Mouse (Mus musculus) embryonic facial prominence, embryonic 10.5 days (tissue): Measurements from ENCODE around the gene Syde2. TPM values are rescaled to one million over a fixed set of nuclear protein-coding genes. Genes with fewer than 3 reads are reported as not detected.

ENCODE experiments used
- DNase-seq: peaks from one replicate; pipeline ENCODE4 v3.0.0-alpha.2; 2017; ENCODE audit warnings: low spot score
- H3K27ac ChIP-seq: fragments of 300-500 bp; sonication (generic); replicated peaks from 2 replicates; pipeline ENCODE4 v1.5.1; 2016; ENCODE audit warnings: mild to moderate bottlenecking
- H3K27me3 ChIP-seq: fragments of 300-500 bp; sonication (generic); replicated peaks from 2 replicates; pipeline ENCODE4 v1.6.1; 2016; ENCODE audit warnings: low read depth, mild to moderate bottlenecking; ENCODE audit not compliant: poor library complexity, severe bottlenecking
- H3K36me3 ChIP-seq: fragments of 300-500 bp; sonication (generic); replicated peaks from 2 replicates; pipeline ENCODE4 v1.6.1; 2016; ENCODE audit warnings: mild to moderate bottlenecking, moderate library complexity
- H3K4me1 ChIP-seq: fragments of 300-500 bp; sonication (generic); 2 replicates; pipeline ENCODE4 v1.6.1; 2016
- H3K4me3 ChIP-seq: fragments of 300-500 bp; sonication (generic); 2 replicates; pipeline ENCODE4 v1.5.1; 2016; ENCODE audit warnings: mild to moderate bottlenecking, moderate library complexity
- H3K9me3 ChIP-seq: fragments of 300-500 bp; sonication (generic); 2 replicates; pipeline ENCODE4 v1.6.1; 2016; ENCODE audit warnings: mild to moderate bottlenecking
- WGBS: fragments of 180-500 bp; shearing (Covaris S2); methylation state at CpG from one replicate; pipeline ENCODE4 v1.1.7; 2016; 5-methylcytosine and 5-hydroxymethylcytosine counted together
- polyA plus RNA-seq: library from polyadenylated mRNA; unstranded; fragments of >200 nt; fragmentation: Nextera tagmentation; extraction: Ambion mirVana; gene quantifications from 2 replicates; pipeline ENCODE4 v1.2.1, GENCODE M21; 2016

The Syde2 gene
- polyA plus RNA-seq, 1 experiment from 2014 or later: 1.4 TPM

DNA sequence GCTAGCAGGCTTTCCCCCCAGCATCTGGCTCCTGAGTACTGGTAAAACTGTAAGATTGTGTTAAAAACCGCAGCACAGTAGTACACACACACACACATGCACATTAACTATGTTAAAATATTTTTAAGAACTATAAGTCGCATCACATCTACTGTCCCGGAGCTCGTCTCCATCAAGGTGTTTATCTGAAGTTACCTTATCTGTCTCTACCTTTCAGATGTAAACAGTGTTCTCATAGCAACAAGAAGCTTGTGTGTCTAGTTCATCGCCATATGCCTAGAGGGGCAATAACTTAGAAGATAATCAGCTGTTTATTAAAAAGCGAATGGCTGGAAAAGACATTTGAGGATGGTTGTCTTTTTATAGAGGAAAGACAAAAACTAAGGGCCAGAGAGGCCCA is 37.8 kb downstream of the Syde2 start:
- Histone ChIP-seq H3K4me3 (no peak overlapping the region), H3K36me3 (peaks cover 26% of the 10 kb centered on the region), H3K9me3 (no peaks in the 10 kb centered on the region), H3K27ac (no peak overlapping the region), H3K4me1 (peaks cover 14% of the 10 kb centered on the region), H3K27me3 (0 out of 2 replicates have a peak, but pooled peaks cover 5% of the 10 kb centered on the region)
- 94% methylated on average over 6 of the region's 6 CpGs for WGBS
- no peak for DNase-seq

DNA sequence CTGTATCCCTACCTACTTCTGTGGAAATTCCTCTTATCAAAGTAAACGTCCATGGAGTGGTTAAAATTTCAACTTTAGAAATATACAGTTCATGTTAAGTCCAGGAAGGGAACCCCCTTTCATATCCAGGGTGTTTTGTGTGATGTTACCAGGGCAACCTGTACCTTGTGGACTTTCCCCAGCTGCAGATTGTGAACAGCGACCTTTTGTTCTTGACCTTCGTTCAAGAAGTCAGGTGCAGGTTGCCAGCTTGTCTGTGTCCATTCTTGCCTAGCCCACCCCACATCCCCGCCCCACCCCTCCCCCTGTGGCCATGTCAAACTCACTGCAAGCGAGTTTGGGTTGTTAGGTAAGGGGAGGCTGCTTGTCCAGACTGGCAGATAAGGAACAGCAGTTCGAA is 39.4 kb downstream of the Syde2 start:
- Histone ChIP-seq H3K36me3 (peaks cover 22% of the 10 kb centered on the region), H3K27ac (no peak overlapping the region), H3K4me3 (no peak overlapping the region), H3K27me3 (0 out of 2 replicates have a peak, but pooled peaks cover 5% of the 10 kb centered on the region), H3K9me3 (no peaks in the 10 kb centered on the region), H3K4me1 (peaks cover 15% of the 10 kb centered on the region)
- DNase-seq: peak; percentile 35
- WGBS: 51% methylated on average over 6 of the region's 6 CpGs

DNA sequence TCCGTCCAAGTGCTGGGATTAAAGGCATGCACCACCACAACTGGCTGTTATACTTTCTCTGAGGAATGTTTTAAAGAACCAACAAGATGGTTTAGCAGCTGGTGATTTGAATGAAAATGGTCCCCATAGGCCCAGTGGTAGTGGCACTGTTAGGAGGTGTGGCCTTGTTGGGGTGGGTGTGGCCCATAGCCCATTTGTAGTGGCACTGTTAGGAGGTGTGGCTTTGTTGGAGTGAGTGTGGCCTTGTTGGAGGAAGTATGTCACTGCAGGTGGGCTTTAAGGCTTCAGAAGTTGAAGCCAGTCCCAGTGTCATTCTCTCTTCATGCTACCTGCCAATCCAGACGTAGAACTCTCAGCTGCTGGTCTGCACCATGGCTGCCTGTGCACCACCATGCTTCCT is 40.7 kb downstream of the Syde2 start:
- H3K27me3 ChIP-seq: 0 out of 2 replicates have a peak, but pooled peaks cover 5% of the 10 kb centered on the region
- peaks cover 16% of the 10 kb centered on the region for H3K36me3 ChIP-seq
- H3K9me3 ChIP-seq: peaks cover 2% of the 10 kb centered on the region; the same call in 1 of the 2 replicates
- 85% methylated on average over 2 of the region's 2 CpGs for WGBS
- no peak for DNase-seq
- H3K4me1 ChIP-seq: peaks cover 15% of the 10 kb centered on the region
- H3K4me3 ChIP-seq: no peak overlapping the region
- no peak overlapping the region for H3K27ac ChIP-seq

DNA sequence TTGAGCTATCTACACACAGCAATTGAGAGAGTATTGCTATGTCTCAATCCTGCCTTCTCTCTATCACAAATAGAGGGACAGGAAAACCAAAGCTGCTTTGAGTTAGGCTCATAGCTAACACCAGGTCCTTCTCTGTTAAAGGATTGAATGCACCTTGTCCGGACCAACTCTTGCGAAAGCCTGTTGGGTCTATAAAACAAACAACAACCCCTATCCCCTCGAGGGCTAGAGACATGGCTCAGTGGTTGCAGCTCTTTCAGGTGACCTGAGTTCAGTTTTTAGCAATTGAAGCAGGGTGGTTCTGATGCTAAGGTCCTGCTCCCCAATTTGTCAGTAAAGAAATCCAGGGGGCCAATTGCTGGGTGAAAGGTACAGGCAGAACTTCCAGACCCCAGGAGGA is 41.6 kb downstream of the Syde2 start:
- Histone ChIP-seq H3K4me3 (no peak overlapping the region), H3K27ac (no peak overlapping the region), H3K36me3 (peaks cover 7% of the 10 kb centered on the region), H3K9me3 (peaks cover 2% of the 10 kb centered on the region; the same call in 1 of the 2 replicates), H3K4me1 (peaks cover 15% of the 10 kb centered on the region), H3K27me3 (0 out of 2 replicates have a peak, but pooled peaks cover 5% of the 10 kb centered on the region)
- DNase-seq: no peak
- WGBS: 83% methylated on average over 3 of the region's 3 CpGs

DNA sequence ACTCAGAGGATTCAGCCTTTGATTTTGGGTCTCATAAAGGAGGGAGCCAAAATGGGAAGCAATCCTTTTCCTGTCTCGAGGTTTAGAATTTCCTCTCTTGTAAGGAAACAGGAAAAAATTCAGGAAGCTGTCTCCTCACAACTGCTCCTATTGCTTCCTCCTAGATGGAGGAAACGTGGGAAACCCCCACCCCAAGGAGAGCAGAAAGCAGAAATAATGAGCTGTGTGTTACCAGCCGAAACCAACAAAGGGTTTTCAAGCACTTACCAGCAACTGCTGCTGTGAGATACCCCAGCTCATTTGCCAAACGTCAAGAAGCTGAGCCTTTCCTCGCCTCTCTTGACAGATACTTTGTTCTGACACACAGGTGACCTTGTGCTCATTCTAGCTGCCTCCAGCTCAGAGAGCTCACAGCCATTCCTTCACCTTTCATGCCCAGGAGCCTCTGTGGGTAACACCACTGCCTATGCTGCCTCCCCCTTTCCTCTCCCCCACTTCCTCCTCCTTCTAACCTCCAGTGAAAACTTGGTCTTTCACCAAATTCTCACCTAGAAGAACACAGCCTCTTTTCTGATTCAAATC is 42.7 kb downstream of the Syde2 start:
- DNase-seq: no peak
- no peaks in the 10 kb centered on the region for H3K36me3 ChIP-seq
- peaks cover 15% of the 10 kb centered on the region for H3K4me1 ChIP-seq
- 31% methylated on average over 5 of the region's 5 CpGs for WGBS
- H3K4me3 ChIP-seq: no peak overlapping the region
- 0 out of 2 replicates have a peak, but pooled peaks cover 5% of the 10 kb centered on the region for H3K27me3 ChIP-seq
- no peak overlapping the region for H3K27ac ChIP-seq
- peaks cover 2% of the 10 kb centered on the region; the same call in 1 of the 2 replicates for H3K9me3 ChIP-seq

DNA sequence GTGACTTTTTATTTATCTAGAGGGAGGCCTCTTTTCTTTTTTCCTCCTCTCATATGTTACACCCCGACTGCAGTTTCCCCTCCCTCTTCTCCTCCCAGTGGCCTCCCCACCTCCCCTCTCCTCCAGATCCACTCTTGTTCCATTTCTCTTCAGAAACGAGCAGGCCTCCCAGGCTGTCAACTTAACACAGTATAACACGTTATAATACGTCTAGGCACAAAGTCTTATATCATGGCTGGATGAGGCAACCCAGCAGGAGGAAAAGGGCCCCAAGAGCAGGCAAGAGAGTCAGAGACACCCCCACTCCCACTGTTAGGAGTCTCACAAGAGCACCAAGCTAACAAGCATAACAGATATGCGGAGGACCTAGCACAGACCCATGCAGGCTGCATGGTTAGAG is 45.3 kb downstream of the Syde2 start:
- H3K4me3 ChIP-seq: no peak overlapping the region
- no peak overlapping the region for H3K27ac ChIP-seq
- H3K27me3 ChIP-seq: peaks cover 17% of the 10 kb centered on the region
- peaks cover 2% of the 10 kb centered on the region; the same call in 1 of the 2 replicates for H3K9me3 ChIP-seq
- DNase-seq: no peak
- no peaks in the 10 kb centered on the region for H3K36me3 ChIP-seq
- peaks cover 11% of the 10 kb centered on the region for H3K4me1 ChIP-seq
- WGBS: 87% methylated on average over 5 of the region's 5 CpGs

DNA sequence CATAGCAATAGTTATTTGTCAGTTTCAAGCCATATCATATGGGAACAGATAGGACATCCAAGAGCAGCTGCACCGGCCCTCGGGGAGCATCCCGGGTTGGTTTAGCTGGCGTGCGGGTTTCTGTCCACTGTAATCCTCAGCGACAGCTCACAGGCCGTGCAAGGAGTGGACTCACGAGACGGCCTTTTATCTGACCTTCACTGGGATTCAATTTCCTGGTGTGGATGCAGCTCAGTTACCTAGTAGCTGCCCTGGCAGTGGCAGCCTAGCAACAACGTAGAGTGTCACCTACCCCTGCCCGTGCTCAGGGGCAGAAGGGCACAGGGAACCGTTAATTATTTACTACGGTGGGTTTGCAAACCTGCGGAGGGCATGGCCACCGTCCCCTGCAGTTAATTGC is 50.2 kb downstream of the Syde2 start:
- peak; percentile 24 for DNase-seq
- H3K36me3 ChIP-seq: no peaks in the 10 kb centered on the region
- peaks cover 2% of the 10 kb centered on the region; the same call in 1 of the 2 replicates for H3K9me3 ChIP-seq
- peaks cover 21% of the 10 kb centered on the region for H3K27me3 ChIP-seq
- H3K4me1 ChIP-seq: peaks cover 17% of the 10 kb centered on the region
- no peak overlapping the region for H3K27ac ChIP-seq
- WGBS: 60% methylated on average over 15 of the region's 15 CpGs
- no peak overlapping the region for H3K4me3 ChIP-seq

DNA sequence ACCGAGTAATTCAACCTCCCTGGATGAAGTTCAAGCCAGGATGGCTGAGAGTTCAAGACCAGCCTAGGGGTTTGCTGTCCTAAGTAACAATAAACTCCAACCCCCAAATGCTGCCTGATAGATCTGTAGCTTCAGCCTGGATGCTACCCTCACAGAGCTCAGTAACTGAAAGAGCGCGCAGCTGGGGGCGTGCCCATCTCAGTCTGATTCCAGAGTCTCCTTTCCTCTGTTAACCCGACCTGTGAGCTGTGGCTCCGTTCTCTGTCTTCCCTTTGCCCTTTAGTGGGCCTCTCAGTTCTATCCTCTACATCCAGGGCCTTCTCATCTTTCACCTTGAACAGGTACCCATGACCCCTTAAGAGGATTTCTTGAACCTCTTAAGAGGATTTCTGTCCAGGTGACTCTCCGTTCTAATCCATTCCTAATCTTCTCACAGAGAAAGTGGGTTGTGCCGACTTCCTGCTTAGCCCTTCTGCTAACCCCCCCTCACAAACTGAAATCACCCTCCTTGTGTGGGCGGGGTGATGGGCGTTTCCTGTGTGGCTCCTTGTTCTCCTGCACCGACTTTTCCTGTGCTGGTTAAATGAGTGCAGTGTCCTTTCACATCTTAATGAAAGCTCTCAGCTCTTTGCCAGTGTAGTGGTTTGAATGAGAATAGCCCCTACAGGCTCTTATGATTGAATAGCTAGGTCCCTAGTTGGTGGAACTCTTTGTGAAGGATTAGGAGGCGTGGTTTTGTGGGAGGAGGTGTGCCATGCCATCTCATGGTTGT is 51.6 kb downstream of the Syde2 start:
- H3K27ac ChIP-seq: no peak overlapping the region
- WGBS: 61% methylated on average over 12 of the region's 12 CpGs

DNA sequence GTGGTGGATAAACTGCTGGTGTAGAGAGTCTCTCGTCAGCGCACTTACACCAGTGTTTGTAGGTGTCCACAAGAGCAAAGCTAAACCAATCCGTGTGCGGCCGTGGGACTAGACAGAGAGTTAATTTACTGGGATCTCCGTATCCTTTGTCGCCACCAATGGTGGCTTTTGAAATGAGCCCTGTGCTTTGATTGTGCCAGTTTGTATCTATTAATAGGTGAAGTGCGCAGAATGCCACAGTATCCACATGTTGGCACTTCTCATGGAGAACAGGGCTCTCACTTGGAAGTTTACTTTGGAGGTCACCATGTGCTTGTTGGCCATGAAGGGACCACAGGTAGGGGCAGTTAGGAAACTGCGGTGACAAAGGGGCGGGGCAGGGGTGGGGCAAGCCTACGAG is 53.7 kb downstream of the Syde2 start:
- no peaks in the 10 kb centered on the region for H3K36me3 ChIP-seq
- no peak overlapping the region for H3K4me3 ChIP-seq
- no peak overlapping the region for H3K27ac ChIP-seq
- H3K9me3 ChIP-seq: no peaks in the 10 kb centered on the region
- peaks cover 25% of the 10 kb centered on the region for H3K4me1 ChIP-seq
- WGBS: 94% methylated on average over 11 of the region's 11 CpGs
- DNase-seq: no peak
- peaks cover 21% of the 10 kb centered on the region for H3K27me3 ChIP-seq

More for the DNA sequence above, 51.6 kb downstream of the Syde2 start:
- Histone ChIP-seq H3K36me3 (no peaks in the 10 kb centered on the region), H3K4me3 (no peak overlapping the region), H3K27me3 (peaks cover 21% of the 10 kb centered on the region), H3K9me3 (no peaks in the 10 kb centered on the region), H3K4me1 (peaks cover 17% of the 10 kb centered on the region)
- DNase-seq: peak; percentile 30

DNA sequence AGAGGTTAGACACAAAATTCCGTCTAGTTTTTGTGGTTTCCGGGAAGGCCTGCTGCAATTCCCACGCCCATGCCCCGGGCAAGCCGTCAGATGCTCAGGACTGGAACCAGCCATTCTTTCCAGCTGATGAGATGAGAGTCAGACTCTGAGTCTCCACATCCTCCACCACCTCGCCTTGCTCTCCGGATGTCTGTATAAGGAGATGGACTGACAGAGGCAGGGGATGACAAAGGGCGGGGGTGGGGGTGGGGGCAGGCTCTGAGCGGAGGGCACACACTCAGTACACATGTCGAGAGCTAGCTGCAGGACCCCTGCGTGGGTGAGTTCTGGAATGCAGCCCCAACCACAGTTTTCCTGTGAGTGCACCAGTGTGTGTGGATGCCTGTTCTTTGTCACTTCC is 57.3 kb downstream of the Syde2 start:
- Histone ChIP-seq H3K27me3 (peaks cover 12% of the 10 kb centered on the region; the same call in 1 of the 2 replicates), H3K27ac (peak overlapping the region; percentile 59; the same call in 1 of the 2 replicates), H3K4me1 (peaks cover 22% of the 10 kb centered on the region), H3K4me3 (no peak overlapping the region), H3K36me3 (no peaks in the 10 kb centered on the region), H3K9me3 (no peaks in the 10 kb centered on the region)
- WGBS: 46% methylated on average over 11 of the region's 11 CpGs
- DNase-seq: peak; percentile 38

DNA sequence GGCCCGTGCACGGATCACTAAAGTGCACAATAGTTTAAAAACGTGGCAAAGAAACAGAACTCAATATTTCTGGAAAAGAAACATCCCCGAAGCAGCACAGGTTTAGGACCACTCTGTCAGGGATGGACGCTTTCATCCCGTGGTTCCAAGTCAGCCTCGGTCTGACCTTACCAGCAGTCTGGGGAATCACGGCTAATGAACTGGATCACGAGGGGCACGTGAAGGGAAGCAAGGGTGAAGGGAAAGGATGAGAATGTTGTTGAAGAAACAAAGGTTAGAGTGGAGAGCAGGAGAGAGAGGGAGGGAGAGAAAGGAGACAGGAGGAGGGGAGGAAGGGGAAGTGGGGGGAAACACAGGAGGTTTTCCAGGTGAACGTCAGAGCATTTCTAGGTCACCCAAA is 58.4 kb downstream of the Syde2 start:
- WGBS: 86% methylated on average over 11 of the region's 11 CpGs
- Histone ChIP-seq H3K9me3 (no peaks in the 10 kb centered on the region), H3K36me3 (no peaks in the 10 kb centered on the region), H3K4me3 (no peak overlapping the region), H3K27me3 (peaks cover 12% of the 10 kb centered on the region; the same call in 1 of the 2 replicates), H3K4me1 (peaks cover 22% of the 10 kb centered on the region), H3K27ac (no peak overlapping the region)
- no peak for DNase-seq

DNA sequence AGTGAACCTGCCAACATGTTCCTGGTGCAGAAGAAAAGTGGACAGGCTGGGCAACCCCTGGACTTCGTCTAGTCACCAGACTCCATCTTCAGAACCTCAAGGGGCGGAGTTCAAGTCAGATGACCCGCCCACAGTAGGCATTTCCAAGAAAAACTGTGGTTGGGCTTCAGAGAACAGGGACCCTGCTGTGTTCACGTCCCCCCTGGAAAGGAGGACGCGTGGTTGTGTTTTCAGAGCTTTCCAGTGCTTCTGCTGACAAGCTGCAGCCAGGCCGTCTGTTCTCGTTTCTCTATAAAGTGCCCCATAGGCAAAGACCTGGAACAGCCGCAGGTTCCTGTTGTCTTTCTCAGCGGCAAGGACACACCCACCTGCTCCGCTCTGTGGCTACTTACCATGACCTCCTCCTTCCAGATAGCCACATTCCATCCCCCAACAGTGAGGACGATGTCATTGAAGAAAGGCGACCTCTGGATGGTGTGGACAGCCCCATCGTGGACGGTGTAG is 60.1 kb downstream of the Syde2 start:
- Histone ChIP-seq H3K36me3 (no peaks in the 10 kb centered on the region), H3K27ac (peak overlapping the region; percentile 21; the same call in 1 of the 2 replicates), H3K9me3 (no peaks in the 10 kb centered on the region), H3K4me3 (peak overlapping the region; percentile 31; the same call in 1 of the 2 replicates), H3K27me3 (peaks cover 12% of the 10 kb centered on the region; the same call in 1 of the 2 replicates), H3K4me1 (peaks cover 28% of the 10 kb centered on the region)
- WGBS: 22% methylated on average over 15 of the region's 15 CpGs
- peak; percentile 58 for DNase-seq
